Mouse (Mus musculus) forebrain, embryonic 10.5 days (tissue): ENCODE data around the gene Ptpdc1. TPM values are rescaled to one million over a fixed set of nuclear protein-coding genes. Genes with fewer than 3 reads are reported as not detected.

Source experiments
- DNase-seq: peaks from one replicate; pipeline ENCODE4 v3.0.0-alpha.2; 2017; ENCODE audit warnings: low spot score; ENCODE audit errors: extremely low spot score
- H3K27ac ChIP-seq: fragments of 300-500 bp; sonication (generic); 2 replicates; pipeline ENCODE4 v1.5.1; 2016; ENCODE audit warnings: mild to moderate bottlenecking
- H3K27me3 ChIP-seq: fragments of 300-500 bp; sonication (generic); 2 replicates; pipeline ENCODE4 v1.6.1; 2016; ENCODE audit warnings: mild to moderate bottlenecking; ENCODE audit not compliant: poor library complexity, severe bottlenecking
- H3K36me3 ChIP-seq: fragments of 300-500 bp; sonication (generic); replicated peaks from 2 replicates; pipeline ENCODE4 v1.6.1; 2016; ENCODE audit warnings: mild to moderate bottlenecking, moderate library complexity
- H3K4me1 ChIP-seq: fragments of 300-500 bp; sonication (generic); 2 replicates; pipeline ENCODE4 v1.6.1; 2016
- H3K4me3 ChIP-seq: fragments of 300-500 bp; sonication (generic); 2 replicates; pipeline ENCODE4 v1.5.1; 2016; ENCODE audit warnings: mild to moderate bottlenecking, moderate library complexity
- H3K9me3 ChIP-seq: fragments of 300-500 bp; sonication (generic); 2 replicates; pipeline ENCODE4 v1.6.1; 2016; ENCODE audit warnings: mild to moderate bottlenecking, moderate library complexity
- WGBS: fragments of 180-500 bp; shearing (Covaris S2); methylation state at CpG from one replicate; pipeline ENCODE4 v1.1.7; 2016; 5-methylcytosine and 5-hydroxymethylcytosine counted together
- polyA plus RNA-seq: library from polyadenylated mRNA; unstranded; fragments of >200 nt; fragmentation: Nextera tagmentation; extraction: Ambion mirVana; gene quantifications from 2 replicates; pipeline ENCODE4 v1.2.1, GENCODE M21; 2016

Gene Ptpdc1
- polyA plus RNA-seq = 7.1 and 8.2 TPM in 2 replicates

GRCm38 (mm10) chr13:48625433-48626184 lies at the start of gene Ptpdc1:
Gene Ptpdc1, minus strand, starts transcription at chr13:48625664.
- Histone ChIP-seq H3K27me3 (peaks cover 24% of the 10 kb centered on the region), H3K36me3 (no peaks in the 10 kb centered on the region), H3K4me3 (peak within 1 kb of the TSS; percentile 77), H3K4me1 (peaks cover 18% of the 10 kb centered on the region), H3K27ac (peak within 1 kb of the TSS; percentile 91), H3K9me3 (no peaks in the 10 kb centered on the region)
- DNase-seq = peak; percentile 94
- WGBS = 3% methylated on average over 76 of the region's 76 CpGs

GRCm38 (mm10) chr13:48674609-48675008 lies 49.1 kb upstream of the Ptpdc1 start:
- H3K4me3 ChIP-seq = no peak overlapping the region
- 0 out of 2 replicates have a peak, but pooled peaks cover 3% of the 10 kb centered on the region for H3K9me3 ChIP-seq
- no peaks in the 10 kb centered on the region for H3K36me3 ChIP-seq
- peaks cover 11% of the 10 kb centered on the region for H3K4me1 ChIP-seq
- H3K27ac ChIP-seq = no peak overlapping the region
- H3K27me3 ChIP-seq = peaks cover 84% of the 10 kb centered on the region
- 83% methylated on average over 5 of the region's 5 CpGs for WGBS
- no peak for DNase-seq

- Histone ChIP-seq H3K36me3 (no peaks in the 10 kb centered on the region), H3K9me3 (0 out of 2 replicates have a peak, but pooled peaks cover 3% of the 10 kb centered on the region), H3K27me3 (peaks cover 90% of the 10 kb centered on the region), H3K4me3 (peak overlapping the region; percentile 15; the same call in 1 of the 2 replicates), H3K27ac (no peak overlapping the region), H3K4me1 (peaks cover 25% of the 10 kb centered on the region)
- no peak for DNase-seq
- under 1% methylated on average over 24 of the region's 24 CpGs for WGBS
Measured at GRCm38 (mm10) chr13:48672312-48672840, 46.9 kb upstream of the Ptpdc1 start.

- peaks cover 100% of the 10 kb centered on the region for H3K27me3 ChIP-seq
- peaks cover 44% of the 10 kb centered on the region for H3K4me1 ChIP-seq
- DNase-seq = peak; percentile 53
- no peak overlapping the region for H3K27ac ChIP-seq
- H3K36me3 ChIP-seq = no peaks in the 10 kb centered on the region
- no peaks in the 10 kb centered on the region for H3K9me3 ChIP-seq
- H3K4me3 ChIP-seq = peak overlapping the region; percentile 35
- under 1% methylated on average over 34 of the region's 34 CpGs for WGBS
Measured at GRCm38 (mm10) chr13:48668976-48669534, 43.6 kb upstream of the Ptpdc1 start.

GRCm38 (mm10) chr13:48668091-48668975 lies 42.9 kb upstream of the Ptpdc1 start:
- no peak for DNase-seq
- no peak overlapping the region for H3K27ac ChIP-seq
- H3K36me3 ChIP-seq = no peaks in the 10 kb centered on the region
- H3K4me1 ChIP-seq = peaks cover 51% of the 10 kb centered on the region
- H3K4me3 ChIP-seq = peak overlapping the region; percentile 35
- under 1% methylated on average over 33 of the region's 33 CpGs for WGBS
- peaks cover 100% of the 10 kb centered on the region for H3K27me3 ChIP-seq
- no peaks in the 10 kb centered on the region for H3K9me3 ChIP-seq

GRCm38 (mm10) chr13:48667461-48667860 lies 42.0 kb upstream of the Ptpdc1 start:
- Histone ChIP-seq H3K9me3 (no peaks in the 10 kb centered on the region), H3K27me3 (peaks cover 100% of the 10 kb centered on the region), H3K4me1 (peaks cover 56% of the 10 kb centered on the region), H3K4me3 (no peak overlapping the region), H3K27ac (no peak overlapping the region), H3K36me3 (no peaks in the 10 kb centered on the region)
- WGBS = 0% methylated on average over 4 of the region's 4 CpGs
- no peak for DNase-seq

GRCm38 (mm10) chr13:48665656-48666597 lies 40.5 kb upstream of the Ptpdc1 start:
- 0 out of 2 replicates have a peak overlapping the region, but pooled peaks have one; percentile 2 for H3K4me3 ChIP-seq
- under 1% methylated on average over 58 of the region's 58 CpGs for WGBS

GRCm38 (mm10) chr13:48664916-48665655 lies 39.6 kb upstream of the Ptpdc1 start:
- Histone ChIP-seq H3K36me3 (no peaks in the 10 kb centered on the region), H3K27me3 (peaks cover 100% of the 10 kb centered on the region), H3K27ac (no peak overlapping the region), H3K4me1 (peaks cover 55% of the 10 kb centered on the region), H3K9me3 (no peaks in the 10 kb centered on the region), H3K4me3 (0 out of 2 replicates have a peak overlapping the region, but pooled peaks have one; percentile 4)
- WGBS = under 1% methylated on average over 39 of the region's 39 CpGs
- DNase-seq = peak; percentile 49

More at GRCm38 (mm10) chr13:48665656-48666597, 40.5 kb upstream of the Ptpdc1 start:
- Histone ChIP-seq H3K27me3 (peaks cover 100% of the 10 kb centered on the region), H3K9me3 (no peaks in the 10 kb centered on the region), H3K27ac (no peak overlapping the region), H3K4me1 (peaks cover 55% of the 10 kb centered on the region), H3K36me3 (no peaks in the 10 kb centered on the region)
- DNase-seq = peak; percentile 54

GRCm38 (mm10) chr13:48663988-48664339 lies 38.5 kb upstream of the Ptpdc1 start:
- Histone ChIP-seq H3K36me3 (no peaks in the 10 kb centered on the region), H3K27me3 (peaks cover 100% of the 10 kb centered on the region), H3K27ac (no peak overlapping the region), H3K4me1 (peaks cover 52% of the 10 kb centered on the region), H3K4me3 (peak overlapping the region; percentile 55; the same call in 1 of the 2 replicates), H3K9me3 (no peaks in the 10 kb centered on the region)
- DNase-seq = no peak
- 4% methylated on average over 7 of the region's 7 CpGs for WGBS

GRCm38 (mm10) chr13:48663211-48663987 lies 37.9 kb upstream of the Ptpdc1 start:
- H3K9me3 ChIP-seq = no peaks in the 10 kb centered on the region
- WGBS = under 1% methylated on average over 54 of the region's 54 CpGs
- H3K27me3 ChIP-seq = peaks cover 100% of the 10 kb centered on the region
- DNase-seq = peak; percentile 63
- peak overlapping the region; percentile 30; the same call in 1 of the 2 replicates for H3K27ac ChIP-seq
- H3K4me1 ChIP-seq = peaks cover 48% of the 10 kb centered on the region
- H3K4me3 ChIP-seq = peak overlapping the region; percentile 55
- H3K36me3 ChIP-seq = no peaks in the 10 kb centered on the region
